Mouse (Mus musculus) embryonic fibroblast, embryonic 13.5 days (primary cell): ENCODE data around the gene Pck1.

Experiments used
- CTCF ChIP-seq: IDR thresholded peaks from 2 replicates; pipeline ENCODE4 v1.5.1; 2011; ENCODE audit warnings: mild to moderate bottlenecking, control low read depth, low read length, moderate library complexity, borderline replicate concordance; ENCODE audit not compliant: insufficient read depth
- POLR2A ChIP-seq: IDR thresholded peaks from 2 replicates; pipeline ENCODE4 v1.6.1; 2011; ENCODE audit warnings: low read depth, mild to moderate bottlenecking, control low read depth, low read length, moderate library complexity

GRCm38 (mm10) chr2:173186047-173186943, 33.4 kb downstream of the Pck1 start:
- TF ChIP-seq CTCF (peak; percentile 99), POLR2A (no peak)
